Mouse (Mus musculus) adrenal gland, adult (tissue): ENCODE data around the gene Rab34.
"Not testable (repeated sequence)": the region's sequence is repeated elsewhere in the genome, so short reads cannot be mapped to it uniquely, and the experiment has no call there.

Experiments
- DNase-seq, 2 experiments: peaks; one replicate each; pipeline ENCODE4 v3.0.0; 2022 to 2023; ENCODE audit warnings: low spot score in 1 of 2; ENCODE audit not compliant: inconsistent age in 2 of 2

Gene Rab34

DNA sequence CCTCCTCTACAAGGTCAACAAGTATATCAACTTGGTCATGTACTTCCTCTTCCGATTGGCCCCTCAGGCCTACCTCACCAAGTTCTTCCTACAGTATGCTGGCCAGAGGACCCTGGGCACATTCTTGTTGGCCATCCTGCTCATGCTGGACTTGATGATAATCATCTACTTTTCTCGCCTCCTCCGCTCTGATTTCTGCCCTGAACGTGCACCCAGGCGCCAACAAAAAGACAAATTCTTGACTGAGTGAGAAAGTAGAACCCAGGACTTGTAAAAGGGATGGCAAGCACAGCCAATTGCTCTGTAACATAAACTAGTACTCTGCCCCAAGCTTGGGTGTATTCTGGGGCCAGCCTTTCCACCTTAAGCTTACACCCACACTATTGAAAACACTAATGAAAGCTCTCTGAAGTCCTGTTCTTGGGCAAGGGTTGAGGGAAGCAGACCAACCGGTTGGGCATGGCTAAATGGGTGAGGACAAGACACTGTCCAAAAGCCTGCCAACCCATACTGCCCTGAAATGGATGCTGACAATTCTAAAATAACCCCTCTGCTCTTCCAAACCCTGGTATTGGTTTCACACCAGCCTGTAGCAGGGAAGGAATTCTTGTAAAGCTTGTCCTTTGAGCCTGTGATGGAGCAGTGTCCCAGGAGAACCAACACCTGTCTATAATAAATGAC lies 8.0 kb upstream of the Rab34 start:
- DNase-seq: peak; percentile 17 to 52

DNA sequence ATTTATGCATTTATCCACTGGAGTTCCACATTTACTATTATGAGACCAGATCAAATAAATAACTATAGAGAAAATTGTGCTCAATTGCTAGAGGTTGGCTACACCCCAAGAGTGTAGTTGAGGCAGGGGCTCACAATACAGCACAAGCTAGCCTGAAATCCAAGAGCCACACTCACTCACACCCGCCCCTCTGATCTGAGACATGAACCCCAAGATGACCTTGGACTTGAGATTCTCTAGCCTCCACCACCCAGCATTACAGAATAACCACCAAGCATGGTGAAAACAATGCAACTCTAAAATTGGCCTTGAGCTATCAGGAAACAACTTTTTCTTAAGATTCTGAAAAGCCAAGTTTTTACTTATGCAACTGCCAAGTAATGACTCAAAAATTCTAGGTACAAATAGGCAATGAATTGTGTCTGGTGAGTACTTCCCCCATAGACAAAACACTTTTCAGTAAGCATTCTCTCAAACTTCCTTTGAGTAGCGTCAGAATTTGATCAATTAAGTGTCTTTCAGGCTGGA lies 6.3 kb upstream of the Rab34 start:
- peak; percentile 23 to 73 for DNase-seq

DNA sequence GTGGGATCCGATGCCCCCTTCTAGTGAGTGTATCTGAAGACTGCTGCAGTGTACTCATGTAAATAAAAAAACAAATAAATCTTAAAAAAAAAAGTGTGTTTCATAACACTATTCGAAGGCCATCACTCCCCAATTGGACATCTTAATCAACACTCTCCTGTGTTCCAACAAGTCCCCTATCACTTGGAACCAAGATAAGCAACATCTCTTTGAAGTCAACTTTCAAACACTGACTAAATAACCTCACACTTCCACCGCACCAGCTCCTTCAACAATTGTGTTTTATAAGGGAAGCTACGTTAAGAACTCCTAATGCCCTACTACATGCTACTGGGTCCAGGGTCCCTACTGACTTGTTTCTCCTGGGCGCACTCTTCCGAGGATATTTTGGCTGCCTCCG lies 5.8 kb upstream of the Rab34 start:
- DNase-seq: no peak

DNA sequence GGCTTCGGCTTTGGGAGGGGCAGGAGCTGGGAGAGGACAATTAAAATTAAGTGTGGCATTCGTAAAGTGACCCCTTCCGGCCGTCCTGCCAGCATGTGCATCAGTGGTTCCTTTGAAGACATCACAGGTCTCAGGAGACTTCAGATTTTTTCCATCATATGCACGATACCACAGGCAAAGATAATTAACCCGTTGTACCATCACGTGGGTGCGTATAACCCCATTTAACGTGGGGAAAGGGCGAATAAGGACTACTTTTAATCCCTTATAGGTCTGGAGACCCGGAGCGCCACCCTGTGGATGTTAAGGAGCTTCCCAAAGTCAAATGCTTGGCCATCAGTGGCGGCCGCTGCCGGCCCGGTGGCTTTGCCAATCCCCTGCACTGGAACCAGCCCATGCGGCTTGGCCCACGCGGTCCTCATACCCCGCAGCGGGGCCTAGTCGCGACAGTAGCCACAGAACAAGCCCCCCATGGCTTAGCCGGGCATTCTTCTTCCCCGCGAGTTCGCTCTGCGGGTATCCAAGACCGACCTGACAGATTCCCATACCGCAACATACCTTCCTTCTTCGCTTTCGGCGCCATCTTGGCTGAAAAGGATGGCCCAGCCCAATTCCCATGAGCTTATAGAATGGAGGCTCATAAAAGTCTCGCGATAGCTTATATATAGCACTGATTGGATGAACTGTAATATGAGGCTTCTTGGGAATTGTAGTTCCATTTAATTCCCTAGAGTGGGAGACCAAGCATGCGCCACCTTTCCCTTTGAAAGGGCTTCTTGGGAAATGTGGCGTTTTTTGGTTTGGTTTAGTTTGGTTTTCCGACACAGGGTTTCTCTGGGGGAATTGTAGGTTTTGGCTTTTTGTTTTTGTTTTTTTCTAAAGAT lies 5.0 kb upstream of the Rab34 start, which contains the start of gene Rpl23a:
Rpl23a (minus strand) TSS at position 624 of the 884 bp plus-strand sequence.
- peak; percentile 87 to 97 for DNase-seq

DNA sequence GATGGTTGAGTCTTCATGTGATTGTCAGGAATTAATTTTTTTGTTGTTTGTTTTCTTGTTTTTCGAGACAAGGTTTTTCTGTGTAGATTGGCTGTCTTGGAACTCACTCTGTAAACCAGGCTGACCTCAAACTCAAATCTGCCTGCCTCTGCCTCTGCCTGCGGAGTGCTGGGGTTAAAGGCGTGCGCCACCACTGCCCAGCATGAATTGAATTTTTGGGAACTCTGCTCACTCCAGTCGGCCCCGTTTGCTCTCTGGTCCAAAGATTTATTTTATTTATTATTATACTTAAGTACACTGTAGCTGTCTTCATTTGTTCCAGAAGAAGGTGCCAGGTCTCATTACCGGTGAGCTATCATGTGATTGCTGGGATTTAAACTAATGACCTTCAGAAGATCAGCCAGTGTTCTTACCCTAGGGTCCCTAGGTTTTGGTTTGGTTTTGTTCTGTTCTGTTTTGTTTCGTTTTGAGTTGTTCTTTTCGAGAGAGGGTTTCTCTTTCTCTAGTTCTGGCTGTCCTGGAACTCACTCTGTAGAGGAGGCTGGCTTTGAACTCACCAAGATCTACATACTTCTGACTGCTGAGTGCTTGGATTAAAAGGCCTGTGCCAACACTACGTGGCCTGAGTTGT lies 4.2 kb upstream of the Rab34 start:
- peak; percentile 30 to 66 for DNase-seq

DNA sequence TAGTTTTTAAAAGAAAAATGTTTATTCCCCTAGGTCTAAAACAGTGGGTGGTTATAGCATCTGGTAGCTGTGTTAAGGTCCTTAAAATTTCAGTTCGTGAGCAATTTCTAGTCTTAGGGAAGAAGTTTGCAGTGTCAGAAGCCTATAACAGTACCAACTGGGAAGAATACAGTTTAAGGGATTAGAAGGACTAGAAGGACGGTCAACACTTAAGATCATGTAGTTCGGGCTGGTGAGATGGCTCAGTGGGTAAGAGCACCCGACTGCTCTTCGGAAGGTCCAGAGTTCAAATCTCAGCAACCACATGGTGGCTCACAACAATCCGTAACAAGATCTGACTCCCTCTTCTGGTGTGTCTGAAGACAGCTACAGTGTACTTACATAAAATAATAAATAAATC lies 3.5 kb upstream of the Rab34 start:
- not testable (repeated sequence) for DNase-seq

DNA sequence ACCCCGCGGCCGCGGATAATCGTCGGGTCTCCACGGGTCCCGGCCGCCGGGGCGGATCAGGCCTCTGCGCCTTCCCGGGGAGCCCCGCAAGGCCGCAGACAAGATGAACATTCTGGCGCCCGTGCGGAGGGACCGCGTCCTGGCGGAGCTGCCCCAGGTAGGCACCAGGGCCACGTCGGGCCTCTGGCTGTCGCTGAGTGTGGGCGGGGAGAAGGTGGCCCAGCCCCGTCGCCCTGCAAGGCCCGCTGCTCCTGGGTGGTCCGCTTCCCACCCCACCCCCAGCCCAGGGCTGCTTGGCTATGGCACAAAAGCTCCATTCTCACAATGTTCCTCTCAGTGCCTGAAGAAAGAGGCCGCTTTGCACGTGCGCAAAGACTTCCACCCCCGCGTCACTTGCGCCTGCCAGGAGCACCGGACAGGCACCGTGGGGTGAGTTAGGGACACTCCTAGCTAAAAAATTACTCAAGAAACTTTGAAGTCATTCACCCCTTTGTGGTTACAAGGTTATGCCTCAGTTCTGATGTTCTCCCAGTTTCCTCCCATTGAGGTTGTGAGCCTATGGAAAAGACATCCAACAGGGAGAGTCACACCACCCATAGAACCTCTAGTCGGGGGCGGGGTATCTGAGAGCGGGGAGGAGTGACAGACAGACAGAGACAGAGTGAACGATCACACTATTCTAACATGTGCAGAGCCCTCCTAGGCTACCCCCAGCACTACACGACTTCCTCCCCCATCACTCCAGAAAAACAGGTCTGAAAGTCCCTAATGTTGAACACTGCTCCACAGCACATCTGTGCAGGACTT lies 1.2 kb downstream of the Rab34 start:
- DNase-seq: peak; percentile 79 to 88

DNA sequence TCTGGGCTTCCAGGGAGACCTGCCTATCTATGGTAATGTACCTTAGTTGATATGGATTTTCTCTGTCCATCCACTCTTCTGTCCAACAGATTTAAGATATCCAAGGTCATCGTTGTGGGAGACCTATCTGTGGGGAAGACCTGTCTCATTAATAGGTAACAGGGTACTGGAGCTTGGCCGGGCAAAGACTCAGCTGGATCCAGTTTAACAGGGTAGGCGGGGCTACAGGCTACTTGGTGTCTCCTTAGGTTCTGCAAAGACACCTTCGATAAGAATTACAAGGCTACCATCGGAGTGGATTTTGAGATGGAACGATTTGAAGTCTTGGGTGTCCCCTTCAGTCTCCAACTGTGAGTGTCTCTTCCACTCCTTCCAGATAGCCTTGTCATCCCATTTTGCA lies 1.8 kb downstream of the Rab34 start:
- DNase-seq: peak in 1 of 2 experiments; percentile 43

DNA sequence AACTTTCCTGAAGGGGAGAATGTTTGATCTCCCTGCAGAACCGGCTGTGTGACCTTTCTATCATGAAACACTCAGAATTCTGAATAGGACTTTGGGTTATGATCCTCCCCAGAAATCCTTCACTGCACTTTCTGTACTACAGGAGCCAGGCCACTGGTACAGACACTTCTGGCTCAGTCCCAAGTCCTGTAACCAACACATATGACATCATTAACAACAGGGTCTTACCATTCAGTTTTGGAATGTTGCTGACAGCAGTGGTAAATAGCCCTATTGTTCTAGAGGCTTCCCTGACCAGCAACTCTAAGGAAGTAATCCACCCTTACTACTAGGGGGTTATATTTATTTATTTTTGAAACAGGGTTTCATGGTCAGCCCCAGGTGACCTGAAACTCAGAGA lies 4.9 kb downstream of the Rab34 start, which contains the start of gene Proca1:
Proca1 (plus strand) TSS at position 280 of the 400 bp plus-strand sequence.
- DNase-seq: no peak

DNA sequence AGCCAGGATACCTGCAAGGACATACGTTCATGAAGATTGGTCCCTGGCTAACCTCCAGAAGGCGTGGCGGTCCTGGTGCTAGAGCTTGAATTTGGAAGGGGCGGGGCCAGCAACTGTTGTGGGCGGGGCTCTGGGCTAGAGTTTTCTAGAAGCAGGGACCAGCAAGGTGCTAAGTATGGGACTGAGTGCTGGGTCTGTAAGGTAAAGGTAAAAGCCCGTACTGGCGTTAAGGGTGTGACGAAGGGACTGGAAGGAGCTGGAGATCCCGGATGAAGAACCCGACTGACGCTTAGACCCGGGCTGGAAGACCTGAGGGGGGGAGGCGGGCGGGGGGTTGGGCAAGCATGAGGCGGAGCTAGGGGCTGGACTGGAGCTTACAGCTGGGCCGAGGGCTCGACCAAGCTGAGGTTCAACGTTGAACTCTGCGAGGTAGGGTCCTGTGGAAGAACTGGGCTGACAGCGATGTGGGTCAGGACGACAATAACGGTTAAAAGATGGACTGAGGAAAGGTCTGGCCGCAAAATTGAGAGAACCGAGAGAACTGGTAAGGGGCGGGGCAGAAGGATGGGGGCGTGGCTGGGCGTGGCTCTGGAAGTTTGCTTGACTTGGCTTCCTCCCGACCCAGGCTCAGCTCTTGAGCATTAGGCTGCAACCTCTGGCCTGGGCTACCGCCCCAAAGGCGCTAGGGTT lies 6.3 kb downstream of the Rab34 start:
- DNase-seq: peak; percentile 87 to 97

DNA sequence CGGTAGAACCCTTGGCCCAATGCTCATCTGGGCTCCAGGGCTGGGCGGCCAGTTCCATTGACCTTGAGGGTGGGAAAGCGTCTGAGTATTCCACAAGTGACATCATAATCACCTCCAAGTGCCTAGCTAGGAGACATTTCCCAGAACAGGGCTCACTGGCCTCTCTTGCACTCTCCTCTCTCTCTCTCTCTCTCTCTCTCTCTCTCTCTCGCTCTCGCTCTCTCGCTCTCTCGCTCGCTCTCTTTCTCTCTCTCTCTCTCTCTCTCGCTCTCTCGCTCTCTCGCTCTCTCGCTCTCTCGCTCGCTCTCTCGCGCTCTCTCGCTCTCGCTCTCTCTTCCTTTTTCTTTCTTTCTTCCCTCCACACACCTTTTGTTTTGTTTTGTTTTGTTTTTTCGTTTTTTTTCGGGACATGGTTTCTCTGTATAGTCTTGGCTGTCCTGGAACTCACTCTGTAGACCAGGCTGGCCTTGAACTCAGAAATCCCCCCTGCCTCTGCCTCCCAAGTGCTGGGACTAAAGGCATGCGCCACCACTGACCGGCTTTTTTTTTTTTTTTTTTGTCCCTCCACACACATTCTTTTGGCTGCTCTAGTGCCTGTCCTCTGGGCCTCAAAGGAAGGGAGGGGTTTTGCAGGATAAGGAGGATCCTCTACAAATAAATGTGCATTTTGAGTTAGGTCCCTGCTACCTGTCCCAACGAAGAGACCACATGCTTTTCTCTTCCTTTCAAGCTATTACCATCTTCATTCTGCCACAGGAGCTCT lies 7.1 kb downstream of the Rab34 start:
- no peak for DNase-seq

DNA sequence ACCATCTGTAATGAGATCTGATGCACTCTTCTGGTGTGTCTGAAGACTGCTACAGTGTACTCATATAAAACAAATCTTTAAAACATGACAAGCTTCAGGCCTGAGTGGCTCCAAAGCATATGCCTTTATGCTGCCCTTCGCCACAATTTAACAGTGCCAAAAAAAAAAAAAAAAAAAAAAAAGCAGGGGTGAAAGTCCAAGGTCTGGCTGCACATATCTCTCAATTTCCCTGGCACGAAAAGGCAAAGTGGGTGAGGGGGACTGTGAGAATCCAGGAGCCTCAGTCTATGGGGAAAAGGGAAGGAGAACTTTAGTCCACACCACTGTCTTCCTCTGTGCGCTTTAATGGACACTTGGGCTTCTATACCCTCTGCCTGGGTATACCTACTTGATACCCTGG lies 14.1 kb downstream of the Rab34 start:
- no peak for DNase-seq

DNA sequence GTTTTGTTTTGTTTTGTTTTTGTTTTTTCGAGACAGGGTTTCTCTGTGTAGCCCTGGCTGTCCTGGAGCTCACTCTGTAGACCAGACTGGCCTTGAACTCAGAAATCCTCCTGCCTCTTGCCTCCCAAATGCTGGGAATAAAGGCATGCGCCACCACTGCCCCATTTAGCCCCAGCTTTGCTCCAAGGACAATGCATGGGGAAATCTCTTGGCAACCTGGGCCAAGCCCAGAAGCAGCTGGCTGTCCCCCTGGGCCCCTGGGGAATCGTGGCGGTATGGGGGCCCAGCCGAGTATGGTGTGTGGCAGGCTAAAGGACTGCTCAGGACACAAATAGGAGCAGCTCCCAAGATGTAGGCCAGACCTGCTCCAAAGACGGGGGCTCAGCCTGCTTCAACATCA lies 16.1 kb downstream of the Rab34 start:
- DNase-seq: peak; percentile 48 to 84

DNA sequence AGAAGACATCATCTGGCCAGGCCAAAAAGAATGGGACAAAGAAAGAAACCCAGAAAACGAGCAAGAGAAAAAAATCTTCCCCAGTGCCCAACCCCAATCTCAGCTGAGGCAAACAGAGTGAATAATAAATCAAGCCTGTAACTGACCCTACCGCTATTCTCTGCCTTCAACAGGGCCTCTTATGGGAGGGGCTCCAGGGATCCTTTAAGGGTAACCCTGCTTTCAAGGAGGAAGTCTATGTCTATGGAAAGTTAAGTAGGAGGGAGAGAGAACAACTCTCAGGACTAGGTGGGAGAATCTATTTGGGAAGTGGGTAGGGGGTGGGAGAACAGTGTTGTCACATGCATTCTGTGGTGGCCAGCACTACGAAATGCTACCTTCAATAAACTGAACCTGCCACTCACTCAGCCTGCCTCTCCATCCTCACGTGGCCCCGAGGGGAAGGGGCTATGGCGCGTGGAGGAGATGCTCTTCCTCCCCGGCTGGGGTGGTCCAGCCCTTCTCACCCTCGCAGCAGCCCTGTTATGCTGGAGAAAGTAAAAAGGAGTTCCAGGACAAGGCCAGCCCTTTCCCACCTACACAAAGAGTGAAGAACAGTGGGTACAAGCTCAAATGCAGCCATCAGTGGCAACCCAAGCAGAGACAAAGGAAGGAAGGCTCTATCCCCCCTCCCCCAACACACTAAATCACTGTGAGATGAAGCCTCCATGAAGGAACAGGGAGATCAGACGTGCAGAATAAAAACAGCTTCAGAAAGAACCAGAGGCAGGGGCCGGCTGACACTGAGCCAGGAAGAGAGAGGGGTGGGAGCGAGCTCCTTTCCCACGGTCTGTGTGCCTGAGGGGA lies 17.4 kb downstream of the Rab34 start:
- DNase-seq: no peak

DNA sequence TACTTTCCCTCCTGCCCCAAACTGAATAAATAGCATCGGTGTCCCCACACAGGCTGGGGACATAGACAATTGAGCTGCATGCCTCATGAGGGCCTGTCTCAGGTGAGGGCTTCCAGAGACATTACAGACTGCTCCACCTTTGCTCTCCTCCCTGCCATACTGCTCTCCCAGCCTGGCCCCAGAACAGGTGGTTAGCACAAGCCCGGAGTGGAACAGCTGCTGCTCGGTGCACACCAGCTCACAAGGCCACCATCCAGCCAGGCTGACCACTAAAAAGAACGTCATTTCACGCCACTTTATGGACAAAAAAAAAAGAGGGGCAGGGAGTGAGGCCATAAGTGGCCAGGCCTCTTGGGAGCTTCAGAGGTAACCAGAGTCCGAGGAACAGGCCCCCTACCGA lies 19.0 kb downstream of the Rab34 start:
- no peak for DNase-seq

DNA sequence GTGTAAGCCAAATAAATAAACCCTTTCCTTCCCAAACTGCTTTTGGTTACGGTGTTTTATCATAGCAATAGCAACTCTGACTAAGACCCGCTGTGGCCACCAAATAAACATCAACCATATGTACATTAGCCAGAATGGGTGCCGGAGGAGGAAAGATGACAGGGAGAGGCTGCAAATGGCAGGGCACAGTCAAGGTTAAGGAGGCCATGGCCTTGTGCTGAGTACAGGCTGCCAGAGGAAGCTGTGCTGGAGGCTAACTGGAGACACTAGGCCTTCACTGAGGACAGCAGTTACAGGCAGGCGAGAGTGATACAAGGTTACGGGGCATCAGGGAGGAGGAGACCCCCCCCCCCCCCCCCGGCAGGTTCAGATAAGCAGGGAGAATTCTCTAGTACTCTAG lies 21.7 kb downstream of the Rab34 start:
- DNase-seq: peak; percentile 67 to 85

DNA sequence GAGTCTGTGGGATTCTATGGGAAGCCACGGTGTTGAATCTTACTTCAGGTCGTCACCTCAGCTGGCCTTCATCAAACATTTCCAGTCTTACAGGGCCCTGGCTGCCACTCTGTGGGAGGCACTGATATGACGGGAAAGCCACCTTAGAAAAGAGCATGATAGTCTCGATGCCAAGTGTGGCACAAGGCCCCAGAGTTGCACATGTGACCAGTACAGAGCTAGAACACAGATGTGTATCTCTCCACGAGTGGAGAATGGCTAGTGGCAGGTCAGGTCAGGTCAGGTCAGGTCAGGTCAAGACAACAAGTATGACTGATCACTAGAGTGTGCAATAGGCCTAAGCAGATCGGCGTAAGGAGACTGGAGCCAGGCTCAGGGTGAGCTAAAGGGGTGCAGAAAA lies 22.4 kb downstream of the Rab34 start:
- DNase-seq: peak in 1 of 2 experiments; percentile 72

DNA sequence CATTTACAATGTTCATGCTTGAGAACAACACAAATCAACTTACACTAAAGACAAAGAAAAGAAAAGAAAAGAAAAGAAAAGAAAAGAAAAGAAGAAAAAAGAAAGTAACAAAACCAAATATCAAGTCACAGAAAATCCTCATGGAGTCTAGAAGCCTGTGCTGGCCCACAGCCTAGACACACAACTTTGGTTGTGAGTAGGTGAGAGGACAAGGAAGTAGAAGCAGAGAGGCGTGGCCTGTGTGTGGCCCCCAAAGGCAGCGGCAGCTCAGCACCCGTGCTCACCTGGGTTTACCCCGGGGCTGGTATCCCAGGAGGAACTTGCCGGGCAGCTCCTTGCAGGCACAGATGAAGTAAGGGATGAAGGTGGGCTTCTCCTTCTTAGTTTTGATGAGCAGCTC lies 23.3 kb downstream of the Rab34 start:
- no peak for DNase-seq
